Comparison of ENCODE assay signal across 24 mouse cellular contexts in genomic region chr5:103815249-103815617, GRCm38 (mm10).
DNase-seq lines count a peak whose midpoint lies in the region; ATAC-seq and TF ChIP-seq lines count a peak whose summit lies in the region.
"Had no signal": no experiment of that assay in that cellular context is flagged by ENCODE, and none has a peak within 500 bp of the region (broad histone marks: within the 10 kb centered on the region; RNA-seq: fewer than 3 reads in every experiment).

No protein-coding gene starts in this region.

- no peak overlapping the region; the same call in 1 of the 2 replicates for H3K4me2 ChIP-seq in intestine, postnatal 0 days (replicated peaks; ENCODE audit: low read depth)
- H3K4me2 ChIP-seq in intestine, embryonic 16.5 days (ENCODE audit: low read depth, low read length) = no peak overlapping the region
- no peak overlapping the region for H3K4me2 ChIP-seq in lung, postnatal 0 days (replicated peaks; ENCODE audit: low read depth, low read length)
- H3K4me2 ChIP-seq in neural tube, embryonic 15.5 days = no peak overlapping the region
- H3K4me2 ChIP-seq: forebrain, embryonic 13.5 days; heart, embryonic 13.5 days; liver, embryonic 12.5 days had no signal

- DNase-seq in lung, postnatal 0 days (ENCODE audit: low spot score) = peak; percentile 53
- DNase-seq in lung, postnatal 4 days = no peak
- DNase-seq in induced T-regulatory cell, adult 2 months (ENCODE audit: low read depth) = peak; percentile 13
- DNase-seq in right cerebral cortex, postnatal 10 days (ENCODE audit: low spot score in 2 of 2) = no peak
- DNase-seq: adrenal gland, adult 2 months; adrenal gland, postnatal 36 days; cerebellum, adult 2 months; cerebellum, postnatal 25 days; gastrocnemius, postnatal 25 days; layer of hippocampus, postnatal 36 days; left cerebral cortex, postnatal 4 days; liver, postnatal 0 days; right cerebral cortex, adult 18-20 months; right cerebral cortex, postnatal 4 days; thymus, adult 2 months; thymus, postnatal 36 days had no signal

- H3K9me3 ChIP-seq in intestine, postnatal 0 days (ENCODE audit: control insufficient read depth) = no peaks in the 10 kb centered on the region
- H3K9me3 ChIP-seq in intestine, embryonic 16.5 days (ENCODE audit: control insufficient read depth, low read length) = no peaks in the 10 kb centered on the region
- no peaks in the 10 kb centered on the region for H3K9me3 ChIP-seq in lung, postnatal 0 days (ENCODE audit: low read length)
- no peaks in the 10 kb centered on the region for H3K9me3 ChIP-seq in neural tube, embryonic 15.5 days (replicated peaks)
- H3K9me3 ChIP-seq: forebrain, embryonic 13.5 days; heart, embryonic 13.5 days; hindbrain, embryonic 10.5 days; liver, embryonic 12.5 days had no signal

- H3K4me1 ChIP-seq in intestine, postnatal 0 days (replicated peaks; ENCODE audit: control insufficient read depth, insufficient read depth, low read length) = peaks cover 11% of the 10 kb centered on the region
- H3K4me1 ChIP-seq in intestine, embryonic 16.5 days (ENCODE audit: control insufficient read depth, insufficient read depth, low read length) = peaks cover 13% of the 10 kb centered on the region
- peaks cover 13% of the 10 kb centered on the region; the same call in 1 of the 2 replicates for H3K4me1 ChIP-seq in lung, postnatal 0 days (ENCODE audit: insufficient read depth, low read depth, low read length)
- H3K4me1 ChIP-seq in neural tube, embryonic 15.5 days = 0 out of 2 replicates have a peak, but pooled peaks cover 6% of the 10 kb centered on the region
- H3K4me1 ChIP-seq: forebrain, embryonic 13.5 days had no signal

- H3K27me3 ChIP-seq in intestine, postnatal 0 days (replicated peaks; ENCODE audit: control insufficient read depth, insufficient read depth, low read length) = no peaks in the 10 kb centered on the region
- no peaks in the 10 kb centered on the region for H3K27me3 ChIP-seq in intestine, embryonic 16.5 days (replicated peaks; ENCODE audit: control insufficient read depth, insufficient read depth, low read length)
- H3K27me3 ChIP-seq in lung, postnatal 0 days (replicated peaks; ENCODE audit: insufficient read depth, low read length) = no peaks in the 10 kb centered on the region
- H3K27me3 ChIP-seq in neural tube, embryonic 15.5 days (replicated peaks) = no peaks in the 10 kb centered on the region
- H3K27me3 ChIP-seq: forebrain, embryonic 13.5 days; heart, embryonic 13.5 days; liver, embryonic 12.5 days had no signal

- 0 out of 2 replicates have a peak overlapping the region, but pooled peaks have one; percentile 68 for H3K27ac ChIP-seq in intestine, postnatal 0 days (ENCODE audit: low read depth, low read length)
- no peak overlapping the region for H3K27ac ChIP-seq in intestine, embryonic 16.5 days (ENCODE audit: low read length)
- peak overlapping the region; percentile 54; the same call in 1 of the 2 replicates for H3K27ac ChIP-seq in lung, postnatal 0 days (ENCODE audit: low read length)
- H3K27ac ChIP-seq in neural tube, embryonic 15.5 days (replicated peaks) = no peak overlapping the region
- H3K27ac ChIP-seq: forebrain, embryonic 13.5 days; heart, embryonic 13.5 days; hindbrain, embryonic 10.5 days; hindbrain, postnatal 0 days had no signal

- no peaks in the 10 kb centered on the region; the same call in 1 of the 2 replicates for H3K36me3 ChIP-seq in intestine, postnatal 0 days (ENCODE audit: control insufficient read depth, insufficient read depth)
- H3K36me3 ChIP-seq in intestine, embryonic 16.5 days (ENCODE audit: control insufficient read depth, insufficient read depth, low read length) = no peaks in the 10 kb centered on the region
- 0 out of 2 replicates have a peak, but pooled peaks cover 7% of the 10 kb centered on the region for H3K36me3 ChIP-seq in lung, postnatal 0 days (ENCODE audit: insufficient read depth, low read length)
- no peaks in the 10 kb centered on the region for H3K36me3 ChIP-seq in neural tube, embryonic 15.5 days
- H3K36me3 ChIP-seq: hindbrain, embryonic 10.5 days had no signal

- TF ChIP-seq CTCF in intestine, postnatal 0 days (IDR thresholded peaks at IDR 0.05; ENCODE audit: low read depth) = no peak
- TF ChIP-seq CTCF in lung, postnatal 0 days (IDR thresholded peaks at IDR 0.05) = no peak

- no peak for ATAC-seq in intestine, postnatal 0 days
- ATAC-seq in intestine, embryonic 16.5 days = no peak
- ATAC-seq in lung, postnatal 0 days = 0 out of 2 replicates have a peak, but pooled peaks have one; percentile 20
- no peak for ATAC-seq in neural tube, embryonic 15.5 days (ENCODE audit: low FRiP score)
- ATAC-seq: hindbrain, postnatal 0 days; liver, embryonic 12.5 days; liver, postnatal 0 days had no signal

- H3K4me3 ChIP-seq in intestine, postnatal 0 days (ENCODE audit: low read depth, low read length) = no peak overlapping the region
- no peak overlapping the region for H3K4me3 ChIP-seq in intestine, embryonic 16.5 days (ENCODE audit: low read length)
- no peak overlapping the region for H3K4me3 ChIP-seq in lung, postnatal 0 days (ENCODE audit: low read depth, low read length)
- no peak overlapping the region for H3K4me3 ChIP-seq in neural tube, embryonic 15.5 days (replicated peaks)
- H3K4me3 ChIP-seq: forebrain, embryonic 13.5 days; heart, embryonic 13.5 days; hindbrain, embryonic 10.5 days; liver, embryonic 12.5 days had no signal

- WGBS in intestine, postnatal 0 days = 30% methylated on average over 4 of the region's 4 CpGs
- 32% methylated on average over 4 of the region's 4 CpGs for WGBS in intestine, embryonic 16.5 days
- WGBS in lung, postnatal 0 days = 19% methylated on average over 4 of the region's 4 CpGs
- 59% methylated on average over 4 of the region's 4 CpGs for WGBS in neural tube, embryonic 15.5 days

- no peak; the same call in 1 of the 2 replicates for TF ChIP-seq EP300 in lung, postnatal 0 days (IDR thresholded peaks at IDR 0.05)

- H3K9ac ChIP-seq in intestine, postnatal 0 days (ENCODE audit: low read depth, low read length) = no peak overlapping the region
- no peak overlapping the region for H3K9ac ChIP-seq in intestine, embryonic 16.5 days (ENCODE audit: low read depth, low read length)
- H3K9ac ChIP-seq in lung, postnatal 0 days (replicated peaks; ENCODE audit: low read depth) = no peak overlapping the region
- no peak overlapping the region for H3K9ac ChIP-seq in neural tube, embryonic 15.5 days (replicated peaks)
- H3K9ac ChIP-seq: forebrain, embryonic 13.5 days; heart, embryonic 13.5 days; liver, embryonic 12.5 days; liver, postnatal 0 days had no signal

Comparison
In these comparisons a context has a peak if more than half of its experiments do, and no peak if none do; other contexts are left out.
1. H3K27ac ChIP-seq: peak in intestine, postnatal 0 days (single experiment) and lung, postnatal 0 days (single experiment); none in intestine, embryonic 16.5 days (single experiment) and neural tube, embryonic 15.5 days (single experiment).
2. DNase-seq: peak in lung, postnatal 0 days (single experiment) and induced T-regulatory cell, adult 2 months (single experiment); none in lung, postnatal 4 days (0 of 2) and right cerebral cortex, postnatal 10 days (0 of 2).